Mouse (Mus musculus) ES-E14 (cell line): ENCODE results near the gene Plp2.

Source experiments
- CHD2 ChIP-seq: IDR thresholded peaks from 2 replicates; pipeline ENCODE4 v1.6.1; 2014; ENCODE audit warnings: mild to moderate bottlenecking, low read depth, low read length, inconsistent platforms
- HCFC1 ChIP-seq: IDR thresholded peaks from 2 replicates; pipeline ENCODE4 v1.6.1; 2012; ENCODE audit warnings: low read length, inconsistent platforms, borderline replicate concordance; ENCODE audit not compliant: insufficient read depth
- ZC3H11A ChIP-seq: IDR thresholded peaks from 2 replicates; pipeline ENCODE4 v1.6.1; 2012; ENCODE audit warnings: low read depth, mild to moderate bottlenecking, inconsistent platforms, low read length, borderline replicate concordance
- ZNF384 ChIP-seq: IDR thresholded peaks from 2 replicates; pipeline ENCODE4 v1.6.1; 2012; ENCODE audit warnings: low read depth, low read length, inconsistent platforms

GRCm38 (mm10) chrX:7680864-7681263 lies 9.7 kb upstream of the Plp2 start, which contains the start of gene Magix:
- no peak for TF ChIP-seq CHD2
- no peak for TF ChIP-seq ZNF384
- TF ChIP-seq HCFC1, result no peak
- no peak for TF ChIP-seq ZC3H11A
